Mouse (Mus musculus) kidney, embryonic 16.5 days (tissue): ENCODE data around the gene Gprc5c. TPM values are rescaled to one million over a fixed set of nuclear protein-coding genes. Genes with fewer than 3 reads are reported as not detected.
A peak's percentile ranks its signal among the peaks of the same experiment; 100 is the strongest.

ENCODE experiments used
- ATAC-seq: fragments of 200-750 bp; cut with Nextera tagmentation; 2 replicates; pipeline ENCODE4 v1.8.0; 2017; ENCODE audit warnings: moderate TSS enrichment; ENCODE audit not compliant: low FRiP score, low TSS enrichment
- H3K27ac ChIP-seq: fragments of 300-500 bp; sonication (generic); 2 replicates; pipeline ENCODE4 v1.5.1; 2014; ENCODE audit warnings: low read length
- H3K27me3 ChIP-seq: fragments of 300-500 bp; sonication (generic); 2 replicates; pipeline ENCODE4 v1.6.1; 2014; ENCODE audit warnings: low read length, control low read depth, mixed read lengths; ENCODE audit not compliant: insufficient read depth
- H3K36me3 ChIP-seq: fragments of 300-500 bp; sonication (generic); 2 replicates; pipeline ENCODE4 v1.6.1; 2014; ENCODE audit warnings: low read length, control low read depth, mixed read lengths; ENCODE audit not compliant: insufficient read depth
- H3K4me1 ChIP-seq: fragments of 300-500 bp; sonication (generic); 2 replicates; pipeline ENCODE4 v1.6.1; 2014; ENCODE audit warnings: low read length, control low read depth, mixed read lengths; ENCODE audit not compliant: insufficient read depth
- H3K4me2 ChIP-seq: fragments of 300-500 bp; sonication (generic); replicated peaks from 2 replicates; pipeline ENCODE4 v1.6.1; 2014; ENCODE audit warnings: low read depth, low read length
- H3K4me3 ChIP-seq: fragments of 300-500 bp; sonication (generic); 2 replicates; pipeline ENCODE4 v1.5.1; 2014; ENCODE audit warnings: mild to moderate bottlenecking, low read length
- H3K9ac ChIP-seq: fragments of 300-500 bp; sonication (generic); replicated peaks from 2 replicates; pipeline ENCODE4 v1.6.1; 2014; ENCODE audit warnings: low read length
- H3K9me3 ChIP-seq: fragments of 300-500 bp; sonication (generic); 2 replicates; pipeline ENCODE4 v1.6.1; 2016; ENCODE audit warnings: low read length, control low read depth
- WGBS: fragments of 180-500 bp; shearing (Covaris S2); extraction: QIAGEN DNeasy Blood & Tissue Kit; methylation state at CpG from one replicate; pipeline ENCODE4 v1.1.7; 2014; 5-methylcytosine and 5-hydroxymethylcytosine counted together
- polyA plus RNA-seq: library from polyadenylated mRNA; unstranded; fragments of >200 nt; fragmentation: Nextera tagmentation; extraction: Ambion mirVana; gene quantifications from 2 replicates; pipeline ENCODE4 v1.2.1, GENCODE M21; 2015

The Gprc5c gene
- polyA plus RNA-seq, 1 experiment from 2014 or later, result 153 TPM

- Histone ChIP-seq H3K36me3 (peaks cover 34% of the 10 kb centered on the region), H3K4me3 (no peak overlapping the region), H3K27me3 (no peaks in the 10 kb centered on the region), H3K4me1 (peaks cover 39% of the 10 kb centered on the region), H3K4me2 (no peak overlapping the region), H3K9ac (no peak overlapping the region), H3K27ac (no peak overlapping the region), H3K9me3 (no peaks in the 10 kb centered on the region)
- WGBS, result 91% methylated on average over 21 of the region's 21 CpGs
- no peak for ATAC-seq
Measured at GRCm38 (mm10) chr11:114863918-114864420, 13.0 kb downstream of the Gprc5c start.

GRCm38 (mm10) chr11:114865999-114866398, 15.0 kb downstream of the Gprc5c start:
- Histone ChIP-seq H3K36me3 (peaks cover 46% of the 10 kb centered on the region), H3K9ac (peak overlapping the region; percentile 32), H3K4me3 (no peak overlapping the region), H3K4me2 (no peak overlapping the region; the same call in 1 of the 2 replicates), H3K9me3 (no peaks in the 10 kb centered on the region), H3K27ac (peak overlapping the region; percentile 66), H3K4me1 (peaks cover 37% of the 10 kb centered on the region), H3K27me3 (no peaks in the 10 kb centered on the region)
- ATAC-seq, result 0 out of 2 replicates have a peak, but pooled peaks have one; percentile 12
- WGBS, result 58% methylated on average over 5 of the region's 5 CpGs

- H3K9ac ChIP-seq, result peak overlapping the region; percentile 32
- ATAC-seq, result peak; percentile 72
Measured at GRCm38 (mm10) chr11:114866486-114867360, 15.8 kb downstream of the Gprc5c start.

GRCm38 (mm10) chr11:114867361-114868235, 16.6 kb downstream of the Gprc5c start:
- peak overlapping the region; percentile 2; the same call in 1 of the 2 replicates for H3K4me2 ChIP-seq
- WGBS, result 38% methylated on average over 11 of the region's 11 CpGs
- peaks cover 40% of the 10 kb centered on the region for H3K4me1 ChIP-seq
- peak; percentile 29 for ATAC-seq
- H3K36me3 ChIP-seq, result peaks cover 56% of the 10 kb centered on the region
- H3K9me3 ChIP-seq, result no peaks in the 10 kb centered on the region
- H3K27ac ChIP-seq, result peak overlapping the region; percentile 66
- H3K4me3 ChIP-seq, result no peak overlapping the region
- H3K27me3 ChIP-seq, result no peaks in the 10 kb centered on the region
- no peak overlapping the region; the same call in 1 of the 2 replicates for H3K9ac ChIP-seq

More at GRCm38 (mm10) chr11:114866486-114867360, 15.8 kb downstream of the Gprc5c start:
- Histone ChIP-seq H3K4me3 (no peak overlapping the region), H3K4me2 (peak overlapping the region; percentile 2), H3K9me3 (no peaks in the 10 kb centered on the region), H3K4me1 (peaks cover 37% of the 10 kb centered on the region), H3K36me3 (peaks cover 53% of the 10 kb centered on the region), H3K27me3 (no peaks in the 10 kb centered on the region), H3K27ac (peak overlapping the region; percentile 66)
- WGBS, result 14% methylated on average over 10 of the region's 10 CpGs

- Histone ChIP-seq H3K36me3 (peaks cover 57% of the 10 kb centered on the region), H3K27me3 (no peaks in the 10 kb centered on the region), H3K27ac (peak overlapping the region; percentile 51; the same call in 1 of the 2 replicates), H3K4me2 (no peak overlapping the region), H3K9ac (no peak overlapping the region), H3K9me3 (no peaks in the 10 kb centered on the region), H3K4me3 (no peak overlapping the region), H3K4me1 (peaks cover 47% of the 10 kb centered on the region)
- ATAC-seq, result no peak
- 83% methylated on average over 12 of the region's 12 CpGs for WGBS
Measured at GRCm38 (mm10) chr11:114868280-114868679, 17.3 kb downstream of the Gprc5c start.

- H3K4me3 ChIP-seq, result no peak overlapping the region
- no peaks in the 10 kb centered on the region for H3K9me3 ChIP-seq
- no peak overlapping the region for H3K4me2 ChIP-seq
- H3K9ac ChIP-seq, result no peak overlapping the region
- no peak overlapping the region for H3K27ac ChIP-seq
- H3K4me1 ChIP-seq, result peaks cover 58% of the 10 kb centered on the region
- no peak for ATAC-seq
- no peaks in the 10 kb centered on the region for H3K27me3 ChIP-seq
- peaks cover 45% of the 10 kb centered on the region for H3K36me3 ChIP-seq
- WGBS, result 87% methylated on average over 1 of the region's 1 CpGs
Measured at GRCm38 (mm10) chr11:114869787-114870186, 18.8 kb downstream of the Gprc5c start.

- ATAC-seq, result no peak
- H3K27me3 ChIP-seq, result no peaks in the 10 kb centered on the region
- no peak overlapping the region for H3K4me3 ChIP-seq
- 85% methylated on average over 2 of the region's 2 CpGs for WGBS
- no peaks in the 10 kb centered on the region for H3K9me3 ChIP-seq
- peaks cover 58% of the 10 kb centered on the region for H3K4me1 ChIP-seq
- H3K4me2 ChIP-seq, result no peak overlapping the region
- H3K27ac ChIP-seq, result no peak overlapping the region
- no peak overlapping the region for H3K9ac ChIP-seq
- H3K36me3 ChIP-seq, result peaks cover 43% of the 10 kb centered on the region
Measured at GRCm38 (mm10) chr11:114871540-114871939, 20.6 kb downstream of the Gprc5c start.

GRCm38 (mm10) chr11:114873022-114873817, 22.3 kb downstream of the Gprc5c start:
- H3K9me3 ChIP-seq, result no peaks in the 10 kb centered on the region
- ATAC-seq, result no peak
- 17% methylated on average over 6 of the region's 6 CpGs for WGBS
- peaks cover 39% of the 10 kb centered on the region for H3K36me3 ChIP-seq
- peaks cover 48% of the 10 kb centered on the region for H3K4me1 ChIP-seq
- no peaks in the 10 kb centered on the region for H3K27me3 ChIP-seq
- H3K9ac ChIP-seq, result peak overlapping the region; percentile 52; the same call in 1 of the 2 replicates
- H3K27ac ChIP-seq, result peak overlapping the region; percentile 76
- no peak overlapping the region for H3K4me2 ChIP-seq
- no peak overlapping the region for H3K4me3 ChIP-seq
